Mouse (Mus musculus) lung, postnatal 0 days (tissue): ENCODE results near the gene Smtnl1. TPM values are rescaled to one million over a fixed set of nuclear protein-coding genes. Genes with fewer than 3 reads are reported as not detected.

Experiments used
- ATAC-seq: fragments of 200-750 bp; cut with Nextera tagmentation; 2 replicates; pipeline ENCODE4 v1.8.0; 2017; ENCODE audit warnings: moderate library complexity
- DNase-seq: peaks from one replicate; pipeline ENCODE4 v3.0.0-alpha.2; 2016; ENCODE audit warnings: low spot score
- H3K27ac ChIP-seq: fragments of 300-500 bp; sonication (generic); 2 replicates; pipeline ENCODE4 v1.5.1; 2014; ENCODE audit warnings: antibody characterized with exemption, mild to moderate bottlenecking, low read length, mixed read lengths
- H3K27me3 ChIP-seq: fragments of 300-500 bp; sonication (generic); replicated peaks from 2 replicates; pipeline ENCODE4 v1.6.1; 2014; ENCODE audit warnings: low read length, mixed read lengths; ENCODE audit not compliant: insufficient read depth
- H3K36me3 ChIP-seq: fragments of 300-500 bp; sonication (generic); 2 replicates; pipeline ENCODE4 v1.6.1; 2014; ENCODE audit warnings: low read length, mixed read lengths; ENCODE audit not compliant: insufficient read depth
- H3K4me1 ChIP-seq: fragments of 300-500 bp; sonication (generic); 2 replicates; pipeline ENCODE4 v1.6.1; 2014; ENCODE audit warnings: antibody characterized with exemption, low read depth, low read length, mixed read lengths; ENCODE audit not compliant: insufficient read depth
- H3K4me2 ChIP-seq: fragments of 300-500 bp; sonication (generic); replicated peaks from 2 replicates; pipeline ENCODE4 v1.6.1; 2014; ENCODE audit warnings: low read depth, mild to moderate bottlenecking, low read length, moderate library complexity, mixed read lengths
- H3K4me3 ChIP-seq: fragments of 300-500 bp; sonication (generic); 2 replicates; pipeline ENCODE4 v1.5.1; 2014; ENCODE audit warnings: low read depth, low read length
- H3K9ac ChIP-seq: fragments of 300-500 bp; sonication (generic); replicated peaks from 2 replicates; pipeline ENCODE4 v1.6.1; 2014; ENCODE audit warnings: low read depth, mild to moderate bottlenecking
- H3K9me3 ChIP-seq: fragments of 300-500 bp; sonication (generic); 2 replicates; pipeline ENCODE4 v1.6.1; 2016; ENCODE audit warnings: low read length, mixed read lengths
- CTCF ChIP-seq: IDR thresholded peaks from 2 replicates; pipeline ENCODE4 v1.5.1; 2016; ENCODE audit warnings: antibody characterized with exemption, mild to moderate bottlenecking
- EP300 ChIP-seq: IDR thresholded peaks from 2 replicates; pipeline ENCODE4 v1.6.1; 2016; ENCODE audit warnings: antibody characterized with exemption, mild to moderate bottlenecking, control low read depth
- WGBS: fragments of 180-500 bp; shearing (Covaris S2); extraction: QIAGEN DNeasy Blood & Tissue Kit; methylation state at CpG from one replicate; pipeline ENCODE4 v1.1.7; 2014; 5-methylcytosine and 5-hydroxymethylcytosine counted together
- polyA plus RNA-seq: library from polyadenylated mRNA; unstranded; fragments of >200 nt; fragmentation: Nextera tagmentation; extraction: Ambion mirVana; gene quantifications from 2 replicates; pipeline ENCODE4 v1.2.1, GENCODE M21; 2015

The Smtnl1 gene
- polyA plus RNA-seq, 1 experiment from 2014 or later = 0.53 TPM

DNA sequence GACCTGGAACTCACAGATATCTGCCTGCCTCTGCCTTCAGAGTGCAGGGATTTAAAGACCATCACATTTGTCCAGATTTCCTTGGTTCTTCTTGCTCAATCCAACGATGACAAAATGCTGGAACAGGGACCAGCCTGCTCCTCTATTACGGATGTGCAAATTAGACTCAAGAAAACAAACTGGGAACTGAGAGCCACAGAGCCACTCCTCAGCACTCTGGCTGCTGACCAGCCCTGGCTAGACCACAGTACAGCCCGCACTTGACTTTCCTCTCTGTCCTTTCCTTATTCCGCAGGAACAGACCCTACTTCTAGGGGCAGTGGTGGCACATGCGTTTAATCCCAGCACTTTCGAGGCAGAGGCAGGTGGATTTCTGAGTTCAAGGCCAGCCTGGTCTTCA lies 52.0 kb downstream of the Smtnl1 start:
- Histone ChIP-seq H3K36me3 (no peaks in the 10 kb centered on the region; the same call in 1 of the 2 replicates), H3K4me1 (no peaks in the 10 kb centered on the region), H3K9me3 (no peaks in the 10 kb centered on the region), H3K27ac (no peak overlapping the region), H3K27me3 (no peaks in the 10 kb centered on the region), H3K4me2 (no peak overlapping the region), H3K4me3 (no peak overlapping the region), H3K9ac (no peak overlapping the region)
- WGBS = 59% methylated on average over 6 of the region's 6 CpGs
- TF ChIP-seq CTCF (no peak), EP300 (no peak)
- ATAC-seq (no peak), DNase-seq (no peak)

- no peak for DNase-seq
- ATAC-seq = no peak
- H3K36me3 ChIP-seq = no peaks in the 10 kb centered on the region
- WGBS = 35% methylated on average over 1 of the region's 1 CpGs
- H3K27ac ChIP-seq = no peak overlapping the region
- H3K4me1 ChIP-seq = no peaks in the 10 kb centered on the region
- no peaks in the 10 kb centered on the region for H3K27me3 ChIP-seq
- no peaks in the 10 kb centered on the region for H3K9me3 ChIP-seq
- no peak overlapping the region for H3K4me2 ChIP-seq
- H3K9ac ChIP-seq = no peak overlapping the region
- no peak overlapping the region for H3K4me3 ChIP-seq
- TF ChIP-seq CTCF (no peak), EP300 (no peak)
Measured at GRCm38 (mm10) chr2:84762818-84763217, 59.6 kb downstream of the Smtnl1 start.

- ATAC-seq = no peak
- no peaks in the 10 kb centered on the region for H3K27me3 ChIP-seq
- 57% methylated on average over 4 of the region's 4 CpGs for WGBS
- no peak overlapping the region for H3K4me3 ChIP-seq
- no peak overlapping the region for H3K4me2 ChIP-seq
- H3K9ac ChIP-seq = no peak overlapping the region
- H3K4me1 ChIP-seq = no peaks in the 10 kb centered on the region
- no peak for DNase-seq
- no peak overlapping the region for H3K27ac ChIP-seq
- H3K9me3 ChIP-seq = no peaks in the 10 kb centered on the region
- H3K36me3 ChIP-seq = no peaks in the 10 kb centered on the region
- TF ChIP-seq EP300 (no peak), CTCF (no peak)
Measured at GRCm38 (mm10) chr2:84762295-84762694, 60.2 kb downstream of the Smtnl1 start.

- no peak for DNase-seq
- Histone ChIP-seq H3K36me3 (no peaks in the 10 kb centered on the region), H3K4me3 (no peak overlapping the region), H3K4me1 (no peaks in the 10 kb centered on the region), H3K4me2 (no peak overlapping the region), H3K27ac (no peak overlapping the region), H3K27me3 (no peaks in the 10 kb centered on the region), H3K9ac (no peak overlapping the region), H3K9me3 (no peaks in the 10 kb centered on the region)
- 64% methylated on average over 1 of the region's 1 CpGs for WGBS
- no peak for TF ChIP-seq EP300
- TF ChIP-seq CTCF = no peak
- ATAC-seq = no peak
Measured at GRCm38 (mm10) chr2:84761840-84762239, 60.6 kb downstream of the Smtnl1 start.

DNA sequence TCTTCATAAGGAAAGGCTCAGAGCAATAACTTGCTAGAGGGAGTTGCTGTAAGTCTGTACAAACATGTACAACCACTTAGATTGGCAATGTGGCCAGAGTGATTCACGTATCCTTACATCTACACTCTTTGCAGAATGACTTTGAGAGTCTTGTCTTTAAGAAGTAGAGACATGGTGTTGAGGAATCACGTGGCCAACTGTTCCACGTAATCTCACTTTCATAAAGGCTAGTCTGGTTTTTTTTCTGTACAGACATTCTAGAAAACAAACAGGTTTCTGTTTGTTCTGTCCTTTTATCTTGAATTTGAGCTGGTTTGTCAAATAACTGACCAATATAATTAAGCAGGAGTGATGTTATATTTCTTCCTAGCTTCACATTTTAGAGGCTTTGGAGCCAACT lies 61.1 kb downstream of the Smtnl1 start:
- no peak for ATAC-seq
- no peaks in the 10 kb centered on the region for H3K9me3 ChIP-seq
- WGBS = 61% methylated on average over 3 of the region's 3 CpGs

More for the DNA sequence above, 61.1 kb downstream of the Smtnl1 start:
- Histone ChIP-seq H3K27ac (no peak overlapping the region), H3K9ac (no peak overlapping the region), H3K36me3 (no peaks in the 10 kb centered on the region), H3K27me3 (no peaks in the 10 kb centered on the region), H3K4me3 (no peak overlapping the region), H3K4me1 (no peaks in the 10 kb centered on the region), H3K4me2 (no peak overlapping the region)
- no peak for DNase-seq
- no peak for TF ChIP-seq CTCF
- TF ChIP-seq EP300 = no peak

Other genes starting within 250 kb of the Smtnl1 start
- 38.2 and 42.9 TPM in 2 replicates for gene Ctnnd1, start 171.9 kb downstream of the Smtnl1 start, polyA plus RNA-seq
- gene Btbd18, start 163.6 kb downstream of the Smtnl1 start, polyA plus RNA-seq = 0.06 and 0.07 TPM in 2 replicates
- 94.3 and 102 TPM in 2 replicates for gene Selenoh, start 151.9 kb downstream of the Smtnl1 start, polyA plus RNA-seq
- not detected in 2 replicates for gene Gm28635, start 144.6 kb downstream of the Smtnl1 start, polyA plus RNA-seq
- 21.0 and 22.6 TPM in 2 replicates for gene Med19, start 144.2 kb downstream of the Smtnl1 start, polyA plus RNA-seq
- gene Tmx2, start 143.5 kb downstream of the Smtnl1 start, polyA plus RNA-seq = 51.6 and 52.8 TPM in 2 replicates
- gene Zdhhc5, start 107.5 kb downstream of the Smtnl1 start, polyA plus RNA-seq = 15.8 and 19.9 TPM in 2 replicates
- 19.3 and 19.5 TPM in 2 replicates for gene Clp1, start 95.3 kb downstream of the Smtnl1 start, polyA plus RNA-seq
- gene Ypel4, start 88.6 kb downstream of the Smtnl1 start, polyA plus RNA-seq = 2.6 and 3.4 TPM in 2 replicates
- 5.6 and 6.5 TPM in 2 replicates for gene Gm19426, start 79.0 kb downstream of the Smtnl1 start, polyA plus RNA-seq
- 269 and 283 TPM in 2 replicates for gene Serping1, start 47.2 kb downstream of the Smtnl1 start, polyA plus RNA-seq
- 83.7 and 85.6 TPM in 2 replicates for gene Ube2l6, start 23.8 kb downstream of the Smtnl1 start, polyA plus RNA-seq
- 24.2 and 28.5 TPM in 2 replicates for gene Timm10, start 4.3 kb upstream of the Smtnl1 start, polyA plus RNA-seq
- 4.9 and 6.6 TPM in 2 replicates for gene Slc43a1, start 16.2 kb upstream of the Smtnl1 start, polyA plus RNA-seq
- 0.62 and 1.1 TPM in 2 replicates for gene Rtn4rl2, start 64.1 kb upstream of the Smtnl1 start, polyA plus RNA-seq
- gene Slc43a3, start 113.9 kb upstream of the Smtnl1 start, polyA plus RNA-seq = 121 and 122 TPM in 2 replicates
- gene Prg2, start 157.8 kb upstream of the Smtnl1 start, polyA plus RNA-seq = not detected in 2 replicates
- not detected in 2 replicates for gene Prg3, start 165.6 kb upstream of the Smtnl1 start, polyA plus RNA-seq
- gene Ssrp1, start 214.6 kb upstream of the Smtnl1 start, polyA plus RNA-seq = 81.8 and 87.3 TPM in 2 replicates
- 0.07 and 0.08 TPM in 2 replicates for gene P2rx3, start 214.8 kb upstream of the Smtnl1 start, polyA plus RNA-seq
- 40.3 and 40.7 TPM in 2 replicates for gene Tnks1bp1, start 225.4 kb upstream of the Smtnl1 start, polyA plus RNA-seq